Mouse (Mus musculus) frontal cortex, postnatal 25 days (tissue): ENCODE measurements around the gene Slc13a5.
A peak's percentile ranks its signal among the peaks of the same experiment; 100 is the strongest.

Source experiments
- DNase-seq, 2 experiments: peaks; one replicate each; pipeline ENCODE4 v3.0.0; 2022; ENCODE audit warnings: low spot score in 2 of 2

Slc13a5 gene

GRCm38 (mm10) chr11:72266960-72267560 lies at the start of gene Slc13a5:
Gene Slc13a5 (minus strand): TSS chr11:72267222.
- no peak for DNase-seq

GRCm38 (mm10) chr11:72314151-72314895 lies 47.3 kb upstream of the Slc13a5 start, which contains the start of gene Fbxo39:
Gene Fbxo39 (plus strand): TSS chr11:72314444.
- DNase-seq, result peak in 1 of 2 experiments; percentile 16

GRCm38 (mm10) chr11:72311355-72312001 lies 44.5 kb upstream of the Slc13a5 start:
- no peak for DNase-seq

GRCm38 (mm10) chr11:72310491-72310890 lies 43.5 kb upstream of the Slc13a5 start:
- DNase-seq, result no peak

GRCm38 (mm10) chr11:72308982-72309381 lies 42.0 kb upstream of the Slc13a5 start:
- DNase-seq, result no peak

GRCm38 (mm10) chr11:72307461-72307860 lies 40.4 kb upstream of the Slc13a5 start:
- no peak for DNase-seq

GRCm38 (mm10) chr11:72302230-72302629 lies 35.2 kb upstream of the Slc13a5 start:
- DNase-seq, result peak in 1 of 2 experiments; percentile 35

GRCm38 (mm10) chr11:72301334-72301733 lies 34.3 kb upstream of the Slc13a5 start, which contains the start of gene Xaf1:
Gene Xaf1 (plus strand): TSS chr11:72301629.
- peak in 1 of 2 experiments; percentile 18 for DNase-seq

- no peak for DNase-seq
These were observed 26.1 kb upstream of the Slc13a5 start for GRCm38 (mm10) chr11:72293116-72293515.

- DNase-seq, result no peak
These were observed 20.5 kb upstream of the Slc13a5 start for GRCm38 (mm10) chr11:72287543-72287942.

GRCm38 (mm10) chr11:72287126-72287525 lies 20.1 kb upstream of the Slc13a5 start:
- no peak for DNase-seq

GRCm38 (mm10) chr11:72286651-72287050 lies 19.6 kb upstream of the Slc13a5 start:
- no peak for DNase-seq

GRCm38 (mm10) chr11:72285971-72286480 lies 19.0 kb upstream of the Slc13a5 start:
- no peak for DNase-seq

GRCm38 (mm10) chr11:72284532-72285182 lies 17.6 kb upstream of the Slc13a5 start:
- DNase-seq, result no peak

GRCm38 (mm10) chr11:72283486-72284224 lies 16.6 kb upstream of the Slc13a5 start:
- no peak for DNase-seq

GRCm38 (mm10) chr11:72281852-72282400 lies 14.9 kb upstream of the Slc13a5 start:
- no peak for DNase-seq

GRCm38 (mm10) chr11:72281143-72281851 lies 14.3 kb upstream of the Slc13a5 start:
- DNase-seq, result no peak

- no peak for DNase-seq
These were observed 6.3 kb upstream of the Slc13a5 start for GRCm38 (mm10) chr11:72273341-72273740.

GRCm38 (mm10) chr11:72271761-72272160 lies 4.7 kb upstream of the Slc13a5 start:
- no peak for DNase-seq
